Mouse (Mus musculus): ENCODE measurements around the gene Dag1.
"Not testable (repeated sequence)": the region's sequence is repeated elsewhere in the genome, so short reads cannot be mapped to it uniquely, and the experiment has no call there.

The Dag1 gene

DNA sequence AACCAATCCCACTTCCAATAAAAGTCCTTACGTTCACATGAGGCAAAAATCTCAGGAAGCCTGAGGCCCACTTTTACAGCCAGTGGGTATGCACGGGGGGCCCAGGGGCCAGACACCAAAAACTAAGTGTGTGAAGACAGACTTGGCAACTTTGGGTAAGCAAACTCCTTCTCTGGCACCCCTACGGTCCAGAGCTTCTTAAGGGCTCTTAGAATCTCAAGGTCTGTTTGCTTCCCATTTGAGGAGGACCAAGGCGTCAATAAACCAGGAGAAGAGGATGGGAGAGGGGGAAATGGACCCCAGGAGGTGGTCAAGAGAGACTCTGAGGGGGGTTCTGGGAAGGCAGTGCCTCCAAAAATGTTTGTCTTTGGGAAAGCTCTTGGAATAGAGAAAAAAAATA, 9.7 kb upstream of the Dag1 start:
- no peak for DNase-seq

- no peak for DNase-seq
Measured at GRCm38 (mm10) chr9:108272691-108273090, 8.9 kb upstream of the Dag1 start.

DNA sequence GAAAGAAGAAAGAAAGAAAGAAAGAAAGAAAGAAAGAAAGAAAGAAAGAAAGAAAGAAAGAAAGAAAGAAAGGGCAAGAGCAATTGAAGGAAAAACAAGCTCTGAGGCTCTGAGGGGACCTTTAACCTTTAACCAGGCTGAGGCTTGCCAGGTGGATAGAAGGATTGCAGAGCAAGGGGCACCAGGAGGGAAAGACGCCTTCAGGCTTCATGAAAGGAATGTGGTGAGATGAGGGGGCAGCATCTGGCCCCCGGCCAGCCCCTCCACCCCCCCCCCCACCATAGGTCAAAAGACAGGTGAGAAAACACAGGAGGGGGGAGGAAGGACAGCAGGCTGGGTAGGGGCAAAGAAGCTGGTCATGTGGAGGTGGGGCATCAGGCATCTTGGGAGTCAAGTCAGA, 8.2 kb upstream of the Dag1 start:
- DNase-seq, result no peak

DNA sequence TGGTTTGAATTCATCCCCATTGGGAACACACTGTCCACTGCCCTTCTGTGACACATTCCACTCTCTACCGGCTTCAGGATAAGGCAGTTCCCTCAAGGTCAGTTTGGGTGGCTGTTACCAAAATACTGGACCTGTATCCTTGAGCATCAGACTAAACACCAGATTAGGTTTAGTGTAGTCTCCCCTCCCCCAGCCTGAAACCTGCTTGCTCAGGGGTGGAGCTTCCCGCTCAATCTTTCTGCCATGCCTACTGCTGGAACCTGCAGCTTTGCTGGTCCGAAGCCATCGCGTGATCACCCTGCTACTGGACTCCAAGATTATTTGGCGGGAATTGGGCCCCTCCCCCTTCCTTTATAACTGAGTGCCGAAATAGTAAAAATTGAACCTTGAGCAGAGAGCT, 4.9 kb upstream of the Dag1 start:
- DNase-seq, result not testable (repeated sequence)

DNA sequence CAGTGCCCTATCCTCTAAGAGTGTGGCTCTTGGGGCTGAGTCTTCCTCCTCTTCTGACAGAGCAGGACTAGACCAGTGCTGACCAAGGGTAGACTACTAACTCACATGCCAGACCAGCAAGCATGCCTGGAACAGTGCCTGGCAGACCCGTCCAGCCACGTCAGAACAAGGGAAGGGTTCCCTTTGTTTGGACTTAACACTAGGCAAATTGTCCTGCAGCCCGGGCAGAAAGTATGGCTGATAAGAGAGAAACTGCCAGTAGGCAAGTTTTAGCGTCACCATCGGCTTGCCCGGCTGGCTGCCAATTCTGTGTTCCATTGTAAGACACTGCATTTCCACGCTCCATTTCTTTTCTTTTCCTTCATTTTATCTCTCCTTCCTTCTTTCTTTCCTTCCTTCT, 3.9 kb upstream of the Dag1 start:
- no peak for DNase-seq

- DNase-seq, result no peak
Measured at GRCm38 (mm10) chr9:108266261-108266935, 2.6 kb upstream of the Dag1 start.

DNA sequence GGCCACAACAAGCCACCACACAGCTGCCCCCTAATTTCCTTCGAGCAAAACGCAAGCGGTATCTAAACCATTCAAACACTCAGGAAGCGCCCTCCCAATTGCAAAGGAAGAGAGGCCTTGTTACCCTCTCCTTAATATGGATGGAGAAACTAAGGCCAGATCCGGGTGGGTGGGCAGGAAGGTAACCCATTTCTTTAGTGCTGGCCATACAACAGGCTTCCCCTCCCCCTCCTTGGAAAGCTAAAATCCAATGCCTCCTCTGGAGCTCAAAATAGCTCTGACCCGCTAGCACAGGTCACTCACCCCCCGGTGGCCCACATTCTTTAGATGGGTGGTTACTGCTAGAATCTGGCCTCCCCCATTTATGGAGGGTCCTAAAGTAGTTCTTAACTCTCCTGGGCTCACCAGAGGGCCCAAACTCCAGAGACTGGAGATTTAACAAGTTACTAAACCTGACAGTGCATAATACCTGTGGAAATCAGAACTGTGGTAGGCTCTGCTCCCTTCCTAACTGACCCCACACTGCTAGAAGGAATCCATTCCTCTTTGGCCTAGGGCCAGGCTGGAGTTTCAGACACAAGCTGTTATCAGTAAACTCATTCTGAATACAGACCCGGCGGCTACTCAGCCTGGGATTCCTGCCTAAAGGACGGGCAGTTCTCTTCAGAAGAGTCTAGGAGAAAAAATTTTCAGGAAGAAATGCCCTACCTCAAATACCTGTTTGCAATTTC, 598 bp upstream of the Dag1 start:
- DNase-seq, result peak; percentile 31 to 61

- no peak for DNase-seq
Measured at GRCm38 (mm10) chr9:108263131-108263681, 552 bp downstream of the Dag1 start.

DNA sequence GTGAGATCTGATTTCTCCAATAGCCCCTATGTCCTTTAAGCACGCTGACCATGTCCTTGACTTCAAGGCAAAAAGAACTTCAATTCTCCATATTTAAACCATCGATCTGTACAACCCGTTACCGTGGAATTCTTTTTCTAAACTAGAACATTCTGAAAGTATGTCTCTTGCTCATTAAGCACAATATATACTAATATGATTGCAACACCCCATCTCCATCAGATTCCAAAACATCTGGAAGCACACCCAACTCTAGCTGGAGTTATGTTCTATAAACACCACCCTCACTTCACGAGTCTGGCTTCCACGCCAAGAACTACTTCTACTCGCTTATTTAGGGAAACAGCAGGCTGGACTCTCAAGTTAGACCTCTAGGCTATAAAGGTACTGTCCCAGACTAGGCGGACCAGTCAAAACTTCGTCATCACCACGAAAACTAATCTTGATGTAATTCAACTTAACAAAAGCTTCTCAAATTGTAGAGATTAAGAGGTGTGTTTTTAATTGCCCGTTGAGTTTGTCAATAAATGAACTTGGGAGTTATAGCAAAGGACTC, 1.2 kb downstream of the Dag1 start:
- no peak for DNase-seq

DNA sequence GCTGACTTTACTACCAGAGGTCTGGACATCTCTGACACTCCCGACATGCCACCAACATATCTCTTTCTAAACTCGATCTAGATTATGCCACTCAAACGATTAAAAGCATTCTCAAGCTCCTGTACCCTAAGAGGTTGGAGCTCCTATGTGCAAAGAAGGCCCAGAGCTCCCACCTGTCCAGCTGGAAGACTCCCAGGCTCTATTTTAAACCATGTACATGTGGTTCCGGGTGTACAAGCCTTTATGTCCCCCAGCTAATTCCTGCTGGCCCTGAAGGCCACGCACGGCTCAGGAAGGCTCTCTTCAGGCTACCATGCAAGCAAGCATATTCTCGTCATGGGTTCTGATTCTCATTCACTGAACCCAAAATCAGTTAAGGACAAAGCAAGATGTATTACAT, 1.9 kb downstream of the Dag1 start:
- DNase-seq, result peak in 1 of 2 experiments; percentile 14

DNA sequence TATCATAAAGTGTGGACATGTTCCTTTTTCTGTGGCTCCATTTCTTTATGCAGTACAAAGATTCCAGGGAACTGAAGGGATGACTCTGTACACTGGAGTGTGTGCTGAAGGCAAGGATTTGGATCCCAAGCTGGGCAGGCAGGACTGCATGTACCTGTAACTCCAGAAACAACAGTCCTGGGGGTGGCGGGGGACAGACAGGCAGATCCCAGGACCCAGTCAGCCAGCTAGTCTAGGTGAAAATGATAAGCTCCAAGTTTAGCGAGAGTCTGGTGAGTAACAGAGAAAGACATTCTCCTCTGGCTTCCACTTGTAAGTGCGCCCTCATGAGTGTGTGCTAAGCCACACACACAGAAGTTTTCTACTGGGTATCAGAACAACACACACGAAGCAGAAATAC, 3.2 kb downstream of the Dag1 start:
- no peak for DNase-seq

GRCm38 (mm10) chr9:108252766-108253165, 11.0 kb downstream of the Dag1 start:
- no peak for DNase-seq

DNA sequence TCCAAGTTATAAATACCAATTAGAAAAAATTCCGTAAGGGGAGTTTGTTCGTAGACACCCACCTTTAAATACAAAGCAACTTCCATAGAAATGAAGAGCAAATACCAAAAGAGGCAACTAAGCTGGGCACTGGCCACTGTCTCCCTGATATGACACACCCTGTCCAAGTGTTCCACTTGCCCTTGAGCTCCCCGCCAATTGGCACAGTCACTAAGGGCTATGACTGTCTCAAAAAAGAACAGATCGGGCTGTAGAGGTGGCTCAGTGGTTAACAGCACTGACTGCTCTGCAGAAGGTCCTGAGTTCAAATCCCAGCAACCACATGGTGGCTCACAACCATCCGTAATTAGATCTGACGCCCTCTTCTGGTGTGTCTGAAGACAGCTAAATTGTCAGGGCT, 11.9 kb downstream of the Dag1 start:
- no peak for DNase-seq

- no peak for DNase-seq
Measured at GRCm38 (mm10) chr9:108248957-108249356, 14.8 kb downstream of the Dag1 start.

DNA sequence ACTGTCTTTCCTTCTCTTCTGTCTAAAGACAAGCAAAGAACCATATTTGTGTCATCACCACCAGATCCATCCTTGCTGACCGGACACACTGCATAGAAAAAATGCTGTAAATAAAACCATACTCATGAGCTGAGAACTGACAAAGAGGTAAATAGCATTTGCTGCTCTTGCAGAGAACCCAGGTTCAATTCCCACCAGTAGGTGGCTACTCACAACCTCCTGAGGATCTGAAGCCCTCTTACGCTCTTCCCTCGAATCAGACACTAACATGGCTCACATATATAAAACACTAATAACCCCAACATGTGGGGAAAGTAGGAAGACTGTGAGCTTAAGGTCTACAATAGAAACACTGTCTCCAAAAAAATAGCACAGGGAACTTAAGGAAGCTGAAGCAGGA, 18.8 kb downstream of the Dag1 start:
- no peak for DNase-seq

- no peak for DNase-seq
Measured at GRCm38 (mm10) chr9:108244540-108244939, 19.2 kb downstream of the Dag1 start.

GRCm38 (mm10) chr9:108239951-108240350, 23.8 kb downstream of the Dag1 start:
- no peak for DNase-seq

GRCm38 (mm10) chr9:108238831-108239230, 24.9 kb downstream of the Dag1 start:
- no peak for DNase-seq

- no peak for DNase-seq
Measured at GRCm38 (mm10) chr9:108238402-108238801, 25.4 kb downstream of the Dag1 start.

DNA sequence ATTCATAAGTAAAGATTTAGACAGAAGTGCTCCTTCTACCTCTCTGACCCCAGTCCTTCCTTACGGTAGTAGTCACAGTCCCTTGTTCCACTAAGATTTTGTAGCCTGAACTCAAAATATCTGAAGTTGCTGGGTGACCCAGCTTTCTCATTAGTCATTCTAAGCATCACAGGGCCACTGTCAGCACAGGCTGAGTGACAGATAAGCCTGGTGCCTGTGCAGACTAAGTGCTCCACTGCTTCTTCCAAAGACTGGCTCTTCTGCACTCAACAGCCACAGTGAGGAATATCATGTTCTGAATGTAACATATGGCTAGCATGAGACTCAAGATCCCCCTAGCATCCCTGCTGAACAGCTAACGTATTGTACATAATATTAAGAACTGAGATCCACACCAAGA, 29.1 kb downstream of the Dag1 start:
- DNase-seq, result no peak

DNA sequence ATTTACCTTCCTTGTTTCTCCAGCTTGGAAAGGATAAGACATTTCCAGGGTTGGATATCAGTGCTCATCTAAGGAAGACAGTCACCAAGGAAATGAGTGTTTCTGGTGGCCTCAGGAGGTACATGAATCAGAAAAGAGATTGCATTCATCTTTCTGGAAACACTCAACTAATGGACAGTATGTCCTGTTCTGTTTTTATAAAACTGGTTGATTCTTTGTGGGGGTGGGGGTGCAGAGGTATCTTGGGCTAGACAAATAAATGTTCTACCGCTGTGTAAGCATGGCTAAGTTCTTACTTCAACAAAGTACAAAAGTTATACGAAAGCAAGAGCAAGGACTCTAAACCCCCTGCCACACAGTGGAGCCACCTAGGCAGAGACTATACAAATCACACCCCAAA, 30.9 kb downstream of the Dag1 start:
- DNase-seq, result no peak

- DNase-seq, result no peak
Measured at GRCm38 (mm10) chr9:108227911-108228649, 35.7 kb downstream of the Dag1 start.

DNA sequence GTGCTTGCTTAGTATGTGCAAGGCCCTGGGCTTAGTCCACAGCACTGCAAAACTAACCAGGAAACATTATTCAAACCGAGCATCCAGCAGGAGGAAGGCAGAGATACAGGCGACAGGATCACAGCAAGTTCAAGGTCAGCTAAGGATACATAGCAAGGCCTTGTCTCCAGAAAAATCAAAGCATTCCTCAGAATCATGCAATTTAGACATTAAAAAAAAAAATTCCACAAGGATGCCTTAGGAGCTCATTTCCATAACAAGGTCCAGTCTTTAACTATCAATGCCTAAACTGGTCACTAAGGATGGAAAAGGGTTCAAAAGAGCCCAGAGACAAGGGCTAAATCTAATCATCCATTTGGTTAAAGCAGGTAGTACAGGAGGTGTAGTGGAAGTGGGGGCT, 38.6 kb downstream of the Dag1 start:
- no peak for DNase-seq

Data from cerebellum, postnatal 25 days (tissue).